Mouse (Mus musculus): ENCODE results near the gene Ppcs.

GRCm38 (mm10) chr4:119403431-119403830, 18.8 kb downstream of the Ppcs start:
- TF ChIP-seq POLR2A (IDR thresholded peaks at IDR 0.05; ENCODE audit: insufficient read length, low read depth) = no peak
- TF ChIP-seq MYOG (IDR thresholded peaks at IDR 0.05; ENCODE audit: control insufficient read depth in 1 of 3, insufficient read depth in 1 of 3, insufficient read length in 2 of 3, low read depth in 2 of 3) = no peak
- TF ChIP-seq MAX (IDR thresholded peaks at IDR 0.05; ENCODE audit: low read depth) = no peak
- TF ChIP-seq USF1 (IDR thresholded peaks at IDR 0.05; ENCODE audit: low read depth) = no peak
